Mouse (Mus musculus) liver, embryonic 14.5 days (tissue): ENCODE data around the gene Klhl8. TPM values are rescaled to one million over a fixed set of nuclear protein-coding genes. Genes with fewer than 3 reads are reported as not detected.
A peak's percentile ranks its signal among the peaks of the same experiment; 100 is the strongest.

Experiments used
- ATAC-seq: fragments of 200-750 bp; cut with Nextera tagmentation; 2 replicates; pipeline ENCODE4 v1.8.0; 2017; ENCODE audit warnings: moderate number of reproducible peaks, mild to moderate bottlenecking, moderate library complexity; ENCODE audit not compliant: insufficient read depth
- DNase-seq, 3 experiments: peaks; one replicate each; pipeline ENCODE4 v3.0.0-alpha.2; 2012 to 2013; ENCODE audit warnings: low read depth in 3 of 3, low spot score in 3 of 3
- H3K27ac ChIP-seq: fragments of 300-500 bp; sonication (generic); 2 replicates; pipeline ENCODE4 v1.5.1; 2014; ENCODE audit warnings: moderate library complexity, mild to moderate bottlenecking, control low read depth, inconsistent platforms
- H3K27me3 ChIP-seq: fragments of 300-500 bp; sonication (generic); 2 replicates; pipeline ENCODE4 v1.6.1; 2014; ENCODE audit warnings: mild to moderate bottlenecking, low read length, moderate library complexity; ENCODE audit not compliant: control insufficient read depth, insufficient read depth
- H3K36me3 ChIP-seq: fragments of 300-500 bp; sonication (generic); replicated peaks from 2 replicates; pipeline ENCODE4 v1.6.1; 2014; ENCODE audit warnings: low read depth; ENCODE audit not compliant: control insufficient read depth, insufficient read depth
- H3K4me1 ChIP-seq, 2 experiments: fragments of 200-500 bp in 1 of 2; fragments of 300-500 bp in 1 of 2; sonication (generic) in 1 of 2; replicated peaks; 2 replicates each; pipeline ENCODE4 v1.6.1; 2012 to 2014; ENCODE audit warnings: antibody characterized with exemption in 1 of 2, inconsistent platforms in 1 of 2, low read length in 1 of 2; ENCODE audit not compliant: control insufficient read depth in 2 of 2, insufficient read depth in 2 of 2
- H3K4me2 ChIP-seq: fragments of 300-500 bp; sonication (generic); 2 replicates; pipeline ENCODE4 v1.6.1; 2014; ENCODE audit warnings: low read depth, mild to moderate bottlenecking, control low read depth, moderate library complexity
- H3K4me3 ChIP-seq, 2 experiments: fragments of 200-500 bp in 1 of 2; fragments of 300-500 bp in 1 of 2; sonication (generic) in 1 of 2; 2 replicates each; pipeline ENCODE4 v1.5.1; 2012 to 2014; ENCODE audit warnings: low read depth in 2 of 2, low read length in 2 of 2, mild to moderate bottlenecking in 2 of 2, control low read depth in 1 of 2, inconsistent platforms in 1 of 2, moderate library complexity in 1 of 2; ENCODE audit not compliant: insufficient read depth in 1 of 2
- H3K9ac ChIP-seq: fragments of 300-500 bp; sonication (generic); replicated peaks from 2 replicates; pipeline ENCODE4 v1.6.1; 2014; ENCODE audit warnings: mild to moderate bottlenecking, control low read depth, moderate library complexity
- H3K9me3 ChIP-seq: fragments of 300-500 bp; sonication (generic); 2 replicates; pipeline ENCODE4 v1.6.1; 2016; ENCODE audit warnings: low read length, mixed read lengths; ENCODE audit not compliant: control insufficient read depth
- CTCF ChIP-seq: IDR thresholded peaks from 2 replicates; pipeline ENCODE4 v1.5.1; 2016; ENCODE audit warnings: antibody characterized with exemption, low read depth, control low read depth
- EP300 ChIP-seq: IDR thresholded peaks from 2 replicates; pipeline ENCODE4 v1.6.1; 2016; ENCODE audit warnings: antibody characterized with exemption, low read depth
- WGBS: fragments of 180-500 bp; shearing (Covaris S2); extraction: QIAGEN DNeasy Blood & Tissue Kit; methylation state at CpG from one replicate; pipeline ENCODE4 v1.1.7; 2014; ENCODE audit not compliant: insufficient replicate concordance; 5-methylcytosine and 5-hydroxymethylcytosine counted together
- polyA plus RNA-seq, 2 experiments: library from polyadenylated mRNA; depleted of rRNA in 1 of 2; stranded (reverse) in 1 of 2; unstranded in 1 of 2; fragments of >200 nt; fragmentation: Nextera tagmentation in 1 of 2; extraction: Ambion mirVana in 1 of 2; gene quantifications; 2 replicates each; pipeline versions ENCODE4 v1.2.1 to v1.2.3; 2012 to 2014

The Klhl8 gene
- polyA plus RNA-seq, 2 experiments, result 0.98 to 0.99 TPM

DNA sequence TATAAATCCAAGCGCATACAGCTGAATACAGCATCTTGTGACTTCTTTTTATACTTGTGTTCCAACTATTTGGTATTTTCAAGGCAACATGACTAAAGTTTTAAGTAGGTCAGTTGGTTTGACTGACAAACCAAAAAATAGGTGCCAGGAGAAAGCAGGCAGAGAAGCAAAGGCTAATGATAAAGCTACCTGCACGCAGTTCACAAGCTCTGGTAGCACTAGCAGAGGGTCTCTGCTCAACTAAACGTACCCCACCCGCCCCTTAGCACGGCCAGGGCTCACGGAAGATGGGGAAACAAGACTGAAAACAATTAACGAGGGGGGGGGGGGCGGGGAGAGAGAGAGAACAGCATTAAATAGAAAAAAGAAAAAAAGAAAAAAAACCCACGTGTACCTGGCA is 903 bp downstream of the Klhl8 start:
- no peak overlapping the region for H3K27ac ChIP-seq
- peaks cover 2 to 3% of the 10 kb centered on the region in 2 experiments; a peak in 1 of 4 replicates for H3K4me1 ChIP-seq
- WGBS, result 13% methylated on average over 8 of the region's 9 CpGs
- H3K27me3 ChIP-seq, result peaks cover 2% of the 10 kb centered on the region; the same call in 1 of the 2 replicates
- H3K4me2 ChIP-seq, result peak overlapping the region; percentile 70
- no peak for ATAC-seq
- H3K36me3 ChIP-seq, result no peaks in the 10 kb centered on the region
- peak overlapping the region; percentile 46 for H3K9ac ChIP-seq
- DNase-seq, result no peak
- TF ChIP-seq EP300 (no peak), CTCF (no peak)
- peak overlapping the region; percentile 64 to 66; a peak in 1 of 4 replicates for H3K4me3 ChIP-seq
- H3K9me3 ChIP-seq, result no peaks in the 10 kb centered on the region

DNA sequence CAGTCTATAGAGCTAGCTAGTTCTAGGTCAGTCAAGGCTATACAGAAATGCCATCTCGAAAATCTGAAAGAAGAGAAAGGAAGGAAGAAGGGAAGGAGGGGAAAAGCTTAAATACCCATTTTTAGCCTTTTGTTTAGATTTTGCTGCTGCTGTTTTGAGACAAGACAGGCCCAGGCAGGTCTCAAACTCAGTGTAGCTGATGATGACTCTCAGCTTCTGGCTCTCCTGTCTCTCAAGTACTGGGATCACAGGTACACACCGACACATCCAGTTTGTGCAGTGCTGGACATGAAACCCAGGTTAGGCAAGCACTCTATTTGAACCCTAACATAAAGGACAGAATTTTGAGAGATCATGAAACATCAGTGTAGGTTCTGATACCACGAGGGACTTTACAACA is 1.6 kb downstream of the Klhl8 start:
- no peak for ATAC-seq
- H3K4me1 ChIP-seq, result peaks cover 2 to 3% of the 10 kb centered on the region in 2 experiments; a peak in 1 of 4 replicates
- no peak overlapping the region for H3K27ac ChIP-seq
- H3K27me3 ChIP-seq, result peaks cover 2% of the 10 kb centered on the region; the same call in 1 of the 2 replicates
- H3K36me3 ChIP-seq, result no peaks in the 10 kb centered on the region
- 47% methylated on average over 3 of the region's 3 CpGs for WGBS
- H3K9ac ChIP-seq, result no peak overlapping the region
- H3K4me3 ChIP-seq, result no peak overlapping the region
- DNase-seq, result no peak
- TF ChIP-seq EP300 (no peak), CTCF (no peak)
- no peak overlapping the region for H3K4me2 ChIP-seq
- H3K9me3 ChIP-seq, result no peaks in the 10 kb centered on the region

DNA sequence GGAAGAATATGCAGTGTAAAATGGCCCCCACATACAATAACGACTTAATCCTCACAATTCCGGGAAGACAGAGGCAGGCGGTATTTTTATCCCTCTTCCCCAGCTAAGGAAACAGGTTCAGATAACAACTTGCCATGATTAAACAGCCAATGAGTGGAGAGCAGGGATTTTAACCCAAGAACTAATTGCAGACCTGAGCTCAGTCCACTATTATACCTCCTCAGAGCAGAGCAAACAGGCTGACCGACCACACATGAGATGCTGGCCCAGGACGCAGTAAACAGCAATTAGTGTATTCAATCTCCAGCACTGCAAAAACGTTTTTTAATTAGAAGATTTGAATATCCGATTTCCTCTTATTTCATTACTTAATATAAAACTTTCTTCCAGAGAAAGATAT is 2.2 kb downstream of the Klhl8 start:
- TF ChIP-seq EP300 (no peak), CTCF (no peak)
- no peak overlapping the region for H3K4me3 ChIP-seq
- H3K36me3 ChIP-seq, result no peaks in the 10 kb centered on the region
- no peaks in the 10 kb centered on the region for H3K9me3 ChIP-seq
- peaks cover 2 to 3% of the 10 kb centered on the region in 2 experiments; a peak in 1 of 4 replicates for H3K4me1 ChIP-seq
- peaks cover 2% of the 10 kb centered on the region; the same call in 1 of the 2 replicates for H3K27me3 ChIP-seq
- no peak for DNase-seq
- no peak overlapping the region for H3K4me2 ChIP-seq
- no peak overlapping the region for H3K27ac ChIP-seq
- no peak for ATAC-seq
- 40% methylated on average over 7 of the region's 7 CpGs for WGBS
- no peak overlapping the region for H3K9ac ChIP-seq

DNA sequence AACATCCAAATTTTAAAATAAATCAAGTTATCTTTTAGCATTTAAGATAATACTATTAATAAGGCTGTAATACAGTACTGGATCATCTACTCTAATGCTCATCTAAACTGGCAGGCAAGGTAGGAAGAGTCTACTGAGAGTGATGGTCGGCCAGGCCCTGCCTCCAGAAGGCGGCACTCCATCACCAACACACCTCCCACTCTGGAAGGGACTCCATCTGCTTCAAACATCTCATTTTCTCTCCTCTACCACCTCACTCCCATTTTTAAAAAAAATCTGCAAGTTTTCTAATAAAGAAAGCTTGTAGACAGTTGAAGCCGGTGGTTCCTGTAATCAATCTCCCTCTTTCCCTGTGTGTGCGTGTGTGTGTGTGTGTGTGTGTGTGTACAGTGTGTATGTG is 3.2 kb downstream of the Klhl8 start:
- no peak overlapping the region for H3K4me2 ChIP-seq
- no peak overlapping the region for H3K9ac ChIP-seq
- peaks cover 2% of the 10 kb centered on the region; the same call in 1 of the 2 replicates for H3K27me3 ChIP-seq
- no peak overlapping the region for H3K4me3 ChIP-seq
- H3K36me3 ChIP-seq, result no peaks in the 10 kb centered on the region
- WGBS, result 62% methylated on average over 4 of the region's 4 CpGs
- peaks cover 2 to 3% of the 10 kb centered on the region in 2 experiments; a peak in 1 of 4 replicates for H3K4me1 ChIP-seq
- no peak for DNase-seq
- no peaks in the 10 kb centered on the region for H3K9me3 ChIP-seq
- ATAC-seq, result no peak
- no peak overlapping the region for H3K27ac ChIP-seq
- TF ChIP-seq CTCF, result no peak
- no peak for TF ChIP-seq EP300

DNA sequence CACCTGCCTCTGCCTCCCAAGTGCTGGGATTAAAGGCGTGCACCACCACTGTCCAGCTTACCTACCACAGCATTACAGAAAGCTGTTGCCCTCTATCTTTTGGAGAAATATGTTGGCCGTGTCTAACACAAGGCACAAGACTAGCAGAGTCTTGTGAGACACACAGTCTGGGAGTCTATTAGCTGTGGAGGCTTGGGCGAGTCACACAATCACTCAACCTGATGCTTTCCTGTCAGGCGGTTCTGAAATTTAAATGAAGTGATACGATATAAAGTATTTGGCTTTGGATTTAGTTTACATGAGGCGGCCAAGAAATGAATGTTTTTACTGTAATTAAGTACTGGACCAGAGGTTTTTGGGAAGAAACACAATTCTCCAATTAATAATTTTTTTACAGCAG is 4.9 kb downstream of the Klhl8 start:
- no peak overlapping the region for H3K4me2 ChIP-seq
- ATAC-seq, result no peak
- no peak overlapping the region for H3K9ac ChIP-seq
- no peak for TF ChIP-seq CTCF
- no peak for TF ChIP-seq EP300
- H3K27me3 ChIP-seq, result peaks cover 2% of the 10 kb centered on the region; the same call in 1 of the 2 replicates
- 0 out of 4 replicates have a peak, but pooled peaks cover 0 to 2% of the 10 kb centered on the region in 2 experiments for H3K4me1 ChIP-seq
- no peaks in the 10 kb centered on the region for H3K9me3 ChIP-seq
- no peak for DNase-seq
- no peaks in the 10 kb centered on the region for H3K36me3 ChIP-seq
- no peak overlapping the region for H3K27ac ChIP-seq
- 58% methylated on average over 6 of the region's 6 CpGs for WGBS
- H3K4me3 ChIP-seq, result no peak overlapping the region
